Comparison of ENCODE assay signal across 12 mouse cellular contexts in genomic region chr5:112110306-112110969, GRCm38 (mm10).
A peak's percentile ranks its signal among the peaks of the same experiment; 100 is the strongest.
DNase-seq lines count a peak whose midpoint lies in the region; ATAC-seq and TF ChIP-seq lines count a peak whose summit lies in the region.
"Had no signal": no experiment of that assay in that cellular context is flagged by ENCODE, and none has a peak within 500 bp of the region (broad histone marks: within the 10 kb centered on the region; RNA-seq: fewer than 3 reads in every experiment).

No protein-coding gene starts in this region.

- no peak overlapping the region for H3K4me3 ChIP-seq in forebrain, embryonic 11.5 days (ENCODE audit: low read depth, low read length)
- no peak overlapping the region for H3K4me3 ChIP-seq in hindbrain, embryonic 13.5 days
- H3K4me3 ChIP-seq in midbrain, embryonic 16.5 days (ENCODE audit: low read depth, low read length), result no peak overlapping the region
- no peak overlapping the region for H3K4me3 ChIP-seq in lung, postnatal 0 days (ENCODE audit: low read depth, low read length)

- peak; percentile 34 to 49 for DNase-seq in layer of hippocampus, adult 8-10 months (ENCODE audit: low spot score in 2 of 2)
- no peak for DNase-seq in layer of hippocampus, adult 9-10 months (ENCODE audit: low spot score)
- peak; percentile 77 for DNase-seq in forebrain, embryonic 11.5 days (ENCODE audit: low spot score)
- no peak for DNase-seq in lung, postnatal 0 days (ENCODE audit: low spot score)
- no peak for DNase-seq in ovary, postnatal 10 days (ENCODE audit: low spot score)
- DNase-seq: cerebellum, adult 8-10 months; heart, adult 18-20 months; lung, embryonic 14.5 days; thymus, adult 18-20 months had no signal

- TF ChIP-seq CTCF in lung, postnatal 0 days (IDR thresholded peaks at IDR 0.05), result no peak

- peak overlapping the region; percentile 41; the same call in 1 of the 2 replicates for H3K27ac ChIP-seq in forebrain, embryonic 11.5 days (ENCODE audit: low read depth, low read length)
- peak overlapping the region; percentile 58 for H3K27ac ChIP-seq in hindbrain, embryonic 13.5 days
- H3K27ac ChIP-seq in midbrain, embryonic 16.5 days (ENCODE audit: low read length), result peak overlapping the region; percentile 24; the same call in 1 of the 2 replicates
- H3K27ac ChIP-seq in lung, postnatal 0 days (ENCODE audit: low read length), result no peak overlapping the region

- WGBS in forebrain, embryonic 11.5 days, result 43% methylated on average over 22 of the region's 22 CpGs
- WGBS in hindbrain, embryonic 13.5 days, result 29% methylated on average over 22 of the region's 22 CpGs
- WGBS in midbrain, embryonic 16.5 days, result 31% methylated on average over 22 of the region's 22 CpGs
- 63% methylated on average over 22 of the region's 22 CpGs for WGBS in lung, postnatal 0 days

- no peaks in the 10 kb centered on the region for H3K36me3 ChIP-seq in forebrain, embryonic 11.5 days (ENCODE audit: control insufficient read depth, insufficient read depth, low read length)
- no peaks in the 10 kb centered on the region for H3K36me3 ChIP-seq in hindbrain, embryonic 13.5 days
- H3K36me3 ChIP-seq in midbrain, embryonic 16.5 days (ENCODE audit: control insufficient read depth, insufficient read depth, low read length), result no peaks in the 10 kb centered on the region
- H3K36me3 ChIP-seq in lung, postnatal 0 days (ENCODE audit: insufficient read depth, low read length), result no peaks in the 10 kb centered on the region

- TF ChIP-seq EP300 in lung, postnatal 0 days (IDR thresholded peaks at IDR 0.05), result no peak

- H3K4me2 ChIP-seq in forebrain, embryonic 11.5 days (ENCODE audit: low read depth, low read length, severe bottlenecking), result peak overlapping the region; percentile 12; the same call in 1 of the 2 replicates
- H3K4me2 ChIP-seq in hindbrain, embryonic 13.5 days, result no peak overlapping the region
- H3K4me2 ChIP-seq in midbrain, embryonic 16.5 days (ENCODE audit: low read length), result peak overlapping the region; percentile 20
- H3K4me2 ChIP-seq in lung, postnatal 0 days (replicated peaks; ENCODE audit: low read depth, low read length), result no peak overlapping the region
- H3K4me2 ChIP-seq: lung, embryonic 14.5 days had no signal

- peaks cover 10% of the 10 kb centered on the region for H3K4me1 ChIP-seq in forebrain, embryonic 11.5 days (replicated peaks; ENCODE audit: control insufficient read depth, insufficient read depth, low read length)
- peaks cover 27% of the 10 kb centered on the region for H3K4me1 ChIP-seq in hindbrain, embryonic 13.5 days (replicated peaks)
- peaks cover 7% of the 10 kb centered on the region for H3K4me1 ChIP-seq in midbrain, embryonic 16.5 days (ENCODE audit: control insufficient read depth, insufficient read depth, low read length)
- H3K4me1 ChIP-seq in lung, postnatal 0 days (ENCODE audit: insufficient read depth, low read depth, low read length), result no peaks in the 10 kb centered on the region

- H3K9ac ChIP-seq in forebrain, embryonic 11.5 days (ENCODE audit: low read length), result no peak overlapping the region
- H3K9ac ChIP-seq in hindbrain, embryonic 13.5 days, result 0 out of 2 replicates have a peak overlapping the region, but pooled peaks have one; percentile 1
- no peak overlapping the region; the same call in 1 of the 2 replicates for H3K9ac ChIP-seq in midbrain, embryonic 16.5 days (ENCODE audit: low read depth, low read length)
- H3K9ac ChIP-seq in lung, postnatal 0 days (replicated peaks; ENCODE audit: low read depth), result no peak overlapping the region
- H3K9ac ChIP-seq: lung, embryonic 14.5 days had no signal

- ATAC-seq in forebrain, embryonic 11.5 days (replicated peaks; ENCODE audit: low FRiP score), result peak; percentile 85
- ATAC-seq in hindbrain, embryonic 13.5 days (ENCODE audit: low FRiP score), result peak; percentile 47; the same call in 1 of the 2 replicates
- no peak for ATAC-seq in midbrain, embryonic 16.5 days
- ATAC-seq in lung, postnatal 0 days, result no peak
- ATAC-seq: inflammation-experienced regulatory T-cells, adult 6 months had no signal

- no peaks in the 10 kb centered on the region for H3K9me3 ChIP-seq in forebrain, embryonic 11.5 days (ENCODE audit: control insufficient read depth, low read length)
- no peaks in the 10 kb centered on the region for H3K9me3 ChIP-seq in hindbrain, embryonic 13.5 days
- H3K9me3 ChIP-seq in midbrain, embryonic 16.5 days (replicated peaks; ENCODE audit: control insufficient read depth, low read length, poor library complexity, severe bottlenecking), result no peaks in the 10 kb centered on the region
- H3K9me3 ChIP-seq in lung, postnatal 0 days (ENCODE audit: low read length), result no peaks in the 10 kb centered on the region

- H3K27me3 ChIP-seq in forebrain, embryonic 11.5 days (ENCODE audit: control insufficient read depth, insufficient read depth, low read length), result no peaks in the 10 kb centered on the region
- no peaks in the 10 kb centered on the region; the same call in 1 of the 2 replicates for H3K27me3 ChIP-seq in hindbrain, embryonic 13.5 days
- H3K27me3 ChIP-seq in midbrain, embryonic 16.5 days (ENCODE audit: control insufficient read depth, insufficient read depth, low read depth, low read length), result no peaks in the 10 kb centered on the region
- no peaks in the 10 kb centered on the region for H3K27me3 ChIP-seq in lung, postnatal 0 days (replicated peaks; ENCODE audit: insufficient read depth, low read length)

Comparison
In these comparisons a context has a peak if more than half of its experiments do, and no peak if none do; other contexts are left out.
1. DNase-seq: peak in layer of hippocampus, adult 8-10 months (2 of 2) and forebrain, embryonic 11.5 days (single experiment); none in layer of hippocampus, adult 9-10 months (single experiment), lung, postnatal 0 days (single experiment) and ovary, postnatal 10 days (single experiment).
2. ATAC-seq: peak in forebrain, embryonic 11.5 days (single experiment) and hindbrain, embryonic 13.5 days (single experiment); none in midbrain, embryonic 16.5 days (single experiment) and lung, postnatal 0 days (single experiment).
3. H3K4me2 ChIP-seq: peak in forebrain, embryonic 11.5 days (single experiment) and midbrain, embryonic 16.5 days (single experiment); none in hindbrain, embryonic 13.5 days (single experiment) and lung, postnatal 0 days (single experiment).